Mouse (Mus musculus) CH12.LX (cell line): ENCODE data around the gene Pik3ip1.

ENCODE experiments used
- BHLHE40 ChIP-seq: IDR thresholded peaks from 2 replicates; pipeline ENCODE4 v1.6.1; 2011; ENCODE audit warnings: mild to moderate bottlenecking, low read depth, low read length, improper control_type of control experiment
- CTCF ChIP-seq, 2 experiments: IDR thresholded peaks in 1 of 2; conservative IDR thresholded peaks in 1 of 2; 2 replicates each; pipeline ENCODE4 v1.5.1; 2011 to 2012; ENCODE audit warnings: low read depth in 2 of 2, low read length in 2 of 2, improper control_type of control experiment in 1 of 2, inconsistent platforms in 1 of 2, mild to moderate bottlenecking in 1 of 2, moderate library complexity in 1 of 2
- E2F4 ChIP-seq: IDR thresholded peaks from 2 replicates; pipeline ENCODE4 v1.6.1; 2011; ENCODE audit warnings: low read depth, low read length, improper control_type of control experiment; ENCODE audit not compliant: insufficient replicate concordance
- EP300 ChIP-seq: IDR thresholded peaks from 2 replicates; pipeline ENCODE4 v1.6.1; 2011; ENCODE audit warnings: low read length, improper control_type of control experiment
- IRF4 ChIP-seq: IDR thresholded peaks from 2 replicates; pipeline ENCODE4 v1.6.1; 2014; ENCODE audit warnings: low read depth, mild to moderate bottlenecking, inconsistent platforms, low read length, improper control_type of control experiment
- JUN ChIP-seq: IDR thresholded peaks from 2 replicates; pipeline ENCODE4 v1.6.1; 2011; ENCODE audit warnings: low read depth, mild to moderate bottlenecking, low read length, improper control_type of control experiment, moderate library complexity; ENCODE audit not compliant: insufficient read depth
- MYC ChIP-seq: IDR thresholded peaks from 2 replicates; pipeline ENCODE4 v1.6.1; 2011; ENCODE audit warnings: low read depth, mild to moderate bottlenecking, improper control_type of control experiment, low read length
- POLR2A ChIP-seq: IDR thresholded peaks from 2 replicates; pipeline ENCODE4 v1.6.1; 2011; ENCODE audit warnings: low read depth, mild to moderate bottlenecking, improper control_type of control experiment, low read length
- RCOR1 ChIP-seq: conservative IDR thresholded peaks from 2 replicates; pipeline ENCODE4 v1.6.1; 2012; ENCODE audit warnings: low read depth, mild to moderate bottlenecking, inconsistent platforms, low read length, improper control_type of control experiment
- TBP ChIP-seq: conservative IDR thresholded peaks from 2 replicates; pipeline ENCODE4 v1.6.1; 2011; ENCODE audit warnings: low read depth, low read length, improper control_type of control experiment
- USF1 ChIP-seq: IDR thresholded peaks from 2 replicates; pipeline ENCODE4 v1.6.1; 2014; ENCODE audit warnings: low read depth, mild to moderate bottlenecking, inconsistent platforms, low read length, improper control_type of control experiment
- ZC3H11A ChIP-seq: IDR thresholded peaks from 2 replicates; pipeline ENCODE4 v1.6.1; 2012; ENCODE audit warnings: low read depth, mild to moderate bottlenecking, inconsistent platforms, low read length, improper control_type of control experiment

- TF ChIP-seq POLR2A (no peak), CTCF (conservative IDR thresholded peaks at IDR 0.05 in 1 of 2, IDR thresholded peaks at IDR 0.05 in 1 of 2; ENCODE audit: low read depth in 2 of 2, low read length in 2 of 2) (peak; percentile 76 to 93), ZC3H11A (no peak), USF1 (no peak), JUN (no peak), BHLHE40 (no peak), MYC (no peak), EP300 (no peak), IRF4 (no peak), TBP (no peak), E2F4 (no peak), RCOR1 (no peak)
These were observed 56.8 kb downstream of the Pik3ip1 start for GRCm38 (mm10) chr11:3386941-3387368.
